Mouse (Mus musculus) heart, embryonic 13.5 days (tissue): Measurements from ENCODE around the gene Hunk. TPM values are rescaled to one million over a fixed set of nuclear protein-coding genes. Genes with fewer than 3 reads are reported as not detected.

Experiments
- ATAC-seq: fragments of 200-750 bp; cut with Nextera tagmentation; 2 replicates; pipeline ENCODE4 v1.8.0; 2017; ENCODE audit warnings: moderate TSS enrichment; ENCODE audit not compliant: insufficient number of reproducible peaks, low FRiP score, low TSS enrichment; ENCODE audit errors: extremely low read depth
- H3K27ac ChIP-seq: fragments of 300-500 bp; sonication (generic); replicated peaks from 2 replicates; pipeline ENCODE4 v1.5.1; 2015; ENCODE audit warnings: moderate library complexity, mild to moderate bottlenecking, inconsistent platforms
- H3K27me3 ChIP-seq: fragments of 300-500 bp; sonication (generic); replicated peaks from 2 replicates; pipeline ENCODE4 v1.6.1; 2015; ENCODE audit warnings: mild to moderate bottlenecking, inconsistent platforms
- H3K36me3 ChIP-seq: fragments of 300-500 bp; sonication (generic); 2 replicates; pipeline ENCODE4 v1.6.1; 2015; ENCODE audit warnings: mild to moderate bottlenecking, inconsistent platforms
- H3K4me1 ChIP-seq: fragments of 300-500 bp; sonication (generic); 2 replicates; pipeline ENCODE4 v1.6.1; 2015; ENCODE audit warnings: inconsistent platforms
- H3K4me2 ChIP-seq: fragments of 300-500 bp; sonication (generic); 2 replicates; pipeline ENCODE4 v1.6.1; 2015; ENCODE audit warnings: inconsistent platforms, mild to moderate bottlenecking, moderate library complexity
- H3K4me3 ChIP-seq: fragments of 300-500 bp; sonication (generic); 2 replicates; pipeline ENCODE4 v1.5.1; 2015; ENCODE audit warnings: moderate library complexity, mild to moderate bottlenecking, inconsistent platforms
- H3K9ac ChIP-seq: fragments of 300-500 bp; sonication (generic); 2 replicates; pipeline ENCODE4 v1.6.1; 2015; ENCODE audit warnings: inconsistent platforms, mild to moderate bottlenecking, moderate library complexity
- H3K9me3 ChIP-seq: fragments of 300-500 bp; sonication (generic); 2 replicates; pipeline ENCODE4 v1.6.1; 2016; ENCODE audit warnings: inconsistent platforms
- WGBS: fragments of 180-500 bp; shearing (Covaris S2); methylation state at CpG from one replicate; pipeline ENCODE4 v1.1.7; 2015; ENCODE audit warnings: mixed read lengths; 5-methylcytosine and 5-hydroxymethylcytosine counted together
- polyA plus RNA-seq: library from polyadenylated mRNA; unstranded; fragments of >200 nt; fragmentation: Nextera tagmentation; extraction: Ambion mirVana; gene quantifications from 2 replicates; pipeline ENCODE4 v1.2.1, GENCODE M21; 2015

Hunk gene
- polyA plus RNA-seq, 1 experiment from 2014 or later: 10.6 TPM

GRCm38 (mm10) chr16:90416621-90417020, 30.8 kb downstream of the Hunk start:
- H3K4me3 ChIP-seq: no peak overlapping the region
- H3K9me3 ChIP-seq: no peaks in the 10 kb centered on the region
- no peaks in the 10 kb centered on the region for H3K27me3 ChIP-seq
- H3K36me3 ChIP-seq: peaks cover 35% of the 10 kb centered on the region
- peaks cover 42% of the 10 kb centered on the region for H3K4me1 ChIP-seq
- no peak overlapping the region for H3K27ac ChIP-seq
- ATAC-seq: no peak
- no peak overlapping the region for H3K4me2 ChIP-seq
- H3K9ac ChIP-seq: no peak overlapping the region

- Histone ChIP-seq H3K4me1 (peaks cover 53% of the 10 kb centered on the region), H3K27ac (peak overlapping the region; percentile 67), H3K4me3 (no peak overlapping the region), H3K36me3 (peaks cover 22% of the 10 kb centered on the region), H3K9me3 (no peaks in the 10 kb centered on the region), H3K9ac (peak overlapping the region; percentile 57; the same call in 1 of the 2 replicates), H3K4me2 (peak overlapping the region; percentile 43), H3K27me3 (no peaks in the 10 kb centered on the region)
- 12% methylated on average over 12 of the region's 12 CpGs for WGBS
- no peak for ATAC-seq
Observed at GRCm38 (mm10) chr16:90418661-90419060, 32.8 kb downstream of the Hunk start.

GRCm38 (mm10) chr16:90421145-90421544, 35.3 kb downstream of the Hunk start:
- Histone ChIP-seq H3K9me3 (no peaks in the 10 kb centered on the region), H3K9ac (peak overlapping the region; percentile 56; the same call in 1 of the 2 replicates), H3K27me3 (no peaks in the 10 kb centered on the region), H3K4me1 (peaks cover 78% of the 10 kb centered on the region), H3K36me3 (peaks cover 11% of the 10 kb centered on the region; the same call in 1 of the 2 replicates), H3K4me3 (no peak overlapping the region), H3K27ac (peak overlapping the region; percentile 42; the same call in 1 of the 2 replicates), H3K4me2 (no peak overlapping the region)
- 45% methylated on average over 7 of the region's 7 CpGs for WGBS
- ATAC-seq: no peak

- Histone ChIP-seq H3K27me3 (no peaks in the 10 kb centered on the region), H3K27ac (peak overlapping the region; percentile 89), H3K4me2 (no peak overlapping the region), H3K4me3 (no peak overlapping the region), H3K9me3 (no peaks in the 10 kb centered on the region), H3K4me1 (peaks cover 78% of the 10 kb centered on the region), H3K36me3 (peaks cover 8% of the 10 kb centered on the region; the same call in 1 of the 2 replicates), H3K9ac (peak overlapping the region; percentile 56)
- WGBS: 62% methylated on average over 8 of the region's 8 CpGs
- no peak for ATAC-seq
Observed at GRCm38 (mm10) chr16:90421551-90421950, 35.7 kb downstream of the Hunk start.

GRCm38 (mm10) chr16:90422108-90422529, 36.3 kb downstream of the Hunk start:
- Histone ChIP-seq H3K36me3 (peaks cover 2% of the 10 kb centered on the region), H3K4me3 (no peak overlapping the region), H3K27ac (peak overlapping the region; percentile 89), H3K9me3 (no peaks in the 10 kb centered on the region), H3K4me1 (peaks cover 78% of the 10 kb centered on the region), H3K27me3 (no peaks in the 10 kb centered on the region), H3K9ac (peak overlapping the region; percentile 56; the same call in 1 of the 2 replicates), H3K4me2 (no peak overlapping the region)
- no peak for ATAC-seq
- 34% methylated on average over 11 of the region's 11 CpGs for WGBS

GRCm38 (mm10) chr16:90423898-90424297, 38.1 kb downstream of the Hunk start:
- Histone ChIP-seq H3K27me3 (no peaks in the 10 kb centered on the region), H3K4me1 (peaks cover 77% of the 10 kb centered on the region), H3K4me2 (peak overlapping the region; percentile 45), H3K9ac (peak overlapping the region; percentile 24; the same call in 1 of the 2 replicates), H3K27ac (peak overlapping the region; percentile 89), H3K36me3 (peaks cover 8% of the 10 kb centered on the region), H3K9me3 (no peaks in the 10 kb centered on the region), H3K4me3 (no peak overlapping the region)
- ATAC-seq: 0 out of 2 replicates have a peak, but pooled peaks have one; percentile 31
- 11% methylated on average over 3 of the region's 3 CpGs for WGBS

- peaks cover 8% of the 10 kb centered on the region for H3K36me3 ChIP-seq
- 24% methylated on average over 9 of the region's 9 CpGs for WGBS
- peak overlapping the region; percentile 24 for H3K9ac ChIP-seq
- H3K27me3 ChIP-seq: no peaks in the 10 kb centered on the region
- peak overlapping the region; percentile 45 for H3K4me2 ChIP-seq
- no peak overlapping the region for H3K4me3 ChIP-seq
- H3K27ac ChIP-seq: peak overlapping the region; percentile 89
- ATAC-seq: no peak
- peaks cover 74% of the 10 kb centered on the region for H3K4me1 ChIP-seq
- H3K9me3 ChIP-seq: no peaks in the 10 kb centered on the region
Observed at GRCm38 (mm10) chr16:90424391-90424790, 38.6 kb downstream of the Hunk start.

GRCm38 (mm10) chr16:90426234-90426633, 40.4 kb downstream of the Hunk start:
- H3K4me1 ChIP-seq: peaks cover 65% of the 10 kb centered on the region
- H3K4me3 ChIP-seq: no peak overlapping the region
- H3K27ac ChIP-seq: no peak overlapping the region
- H3K4me2 ChIP-seq: no peak overlapping the region
- H3K9ac ChIP-seq: no peak overlapping the region
- WGBS: 82% methylated on average over 5 of the region's 5 CpGs
- H3K27me3 ChIP-seq: no peaks in the 10 kb centered on the region
- H3K9me3 ChIP-seq: no peaks in the 10 kb centered on the region
- peaks cover 8% of the 10 kb centered on the region for H3K36me3 ChIP-seq
- ATAC-seq: no peak

- H3K4me1 ChIP-seq: peaks cover 53% of the 10 kb centered on the region
- no peaks in the 10 kb centered on the region for H3K27me3 ChIP-seq
- H3K9me3 ChIP-seq: peaks cover 2% of the 10 kb centered on the region; the same call in 1 of the 2 replicates
- no peak for ATAC-seq
- H3K9ac ChIP-seq: no peak overlapping the region
- no peak overlapping the region for H3K4me2 ChIP-seq
- H3K4me3 ChIP-seq: no peak overlapping the region
- H3K27ac ChIP-seq: no peak overlapping the region
- 89% methylated on average over 8 of the region's 8 CpGs for WGBS
- H3K36me3 ChIP-seq: peaks cover 18% of the 10 kb centered on the region
Observed at GRCm38 (mm10) chr16:90427838-90428630, 42.2 kb downstream of the Hunk start.

- WGBS: 94% methylated on average over 12 of the region's 12 CpGs
- Histone ChIP-seq H3K9me3 (peaks cover 4% of the 10 kb centered on the region), H3K36me3 (peaks cover 27% of the 10 kb centered on the region), H3K4me3 (no peak overlapping the region), H3K27ac (no peak overlapping the region), H3K4me2 (no peak overlapping the region), H3K4me1 (peaks cover 57% of the 10 kb centered on the region), H3K27me3 (no peaks in the 10 kb centered on the region), H3K9ac (no peak overlapping the region)
- no peak for ATAC-seq
Observed at GRCm38 (mm10) chr16:90433551-90433950, 47.7 kb downstream of the Hunk start.

GRCm38 (mm10) chr16:90435231-90435630, 49.4 kb downstream of the Hunk start:
- peaks cover 44% of the 10 kb centered on the region for H3K36me3 ChIP-seq
- H3K27ac ChIP-seq: no peak overlapping the region
- no peak for ATAC-seq

More at GRCm38 (mm10) chr16:90435231-90435630, 49.4 kb downstream of the Hunk start:
- peaks cover 4% of the 10 kb centered on the region for H3K9me3 ChIP-seq
- H3K27me3 ChIP-seq: no peaks in the 10 kb centered on the region
- no peak overlapping the region for H3K4me3 ChIP-seq
- peaks cover 50% of the 10 kb centered on the region for H3K4me1 ChIP-seq
- no peak overlapping the region for H3K4me2 ChIP-seq
- WGBS: 33% methylated on average over 4 of the region's 4 CpGs
- H3K9ac ChIP-seq: peak overlapping the region; percentile 37; the same call in 1 of the 2 replicates
